ENCODE assay signal across 8 mouse cellular contexts in the genomic region with DNA sequence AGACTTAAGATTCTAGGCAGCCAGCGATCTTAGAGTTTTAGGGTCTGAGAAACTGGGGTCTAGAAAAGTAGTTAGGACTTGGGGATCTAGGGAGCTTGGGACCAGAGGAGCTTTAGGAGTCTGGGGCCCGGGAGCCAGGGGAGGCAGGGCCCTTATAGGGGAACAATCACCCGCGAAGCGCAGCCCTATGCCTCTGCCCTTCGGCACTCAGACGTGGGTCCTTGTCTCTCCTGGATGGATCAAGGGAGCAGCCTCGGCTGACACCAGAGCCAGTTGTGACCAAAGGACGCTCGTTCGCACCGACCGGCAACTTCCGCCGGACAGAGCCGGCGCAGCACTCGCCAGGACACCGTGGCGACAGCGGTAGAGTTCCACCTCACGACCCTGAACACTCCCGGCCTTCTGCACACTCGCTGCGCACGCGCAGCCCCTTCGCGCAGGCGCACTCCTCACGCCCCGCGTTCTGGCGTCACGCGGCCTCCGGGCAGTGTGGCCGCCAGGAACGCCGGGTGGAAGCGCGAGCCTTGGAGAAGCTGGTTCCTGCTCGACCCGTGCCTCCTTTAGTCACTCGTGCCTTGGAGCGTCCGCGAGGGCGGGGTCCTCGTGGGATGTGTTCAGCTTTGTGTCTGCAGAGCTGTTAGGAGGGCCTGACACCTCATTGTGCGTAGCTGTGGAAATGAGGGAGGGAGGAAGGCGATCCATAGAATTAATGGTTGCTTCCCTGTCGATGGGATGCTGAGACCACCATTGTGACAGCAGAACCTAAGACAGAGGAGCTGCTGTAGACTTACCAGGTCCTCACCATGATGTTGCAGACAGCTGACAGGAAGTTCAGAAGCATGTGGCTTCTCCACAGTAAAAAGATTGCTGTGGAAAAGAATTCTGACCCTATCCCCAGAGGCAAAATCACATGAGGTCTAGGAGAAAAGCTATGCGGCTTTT. TPM values are rescaled to one million over a fixed set of nuclear protein-coding genes. Genes with fewer than 3 reads are reported as not detected.
A peak's percentile ranks its signal among the peaks of the same experiment; 100 is the strongest.
DNase-seq lines count a peak whose midpoint lies in the region; ATAC-seq and TF ChIP-seq lines count a peak whose summit lies in the region.

No protein-coding gene starts in this region.

- peak; percentile 95 for DNase-seq in A20 (ENCODE audit: low read depth, low spot score)
- peak; percentile 94 for DNase-seq in embryonic facial prominence, embryonic 14.5 days (ENCODE audit: low spot score)
- peak; percentile 93 for DNase-seq in heart, adult 8-10 months (ENCODE audit: low spot score)
- DNase-seq in kidney, adult 8-10 months: peak; percentile 92
- peak; percentile 88 to 93 for DNase-seq in spleen, adult 18-20 months

- peak; percentile 97 for ATAC-seq in embryonic facial prominence, embryonic 14.5 days (ENCODE audit: low read depth)
- peak; percentile 96 for ATAC-seq in limb, embryonic 13.5 days (ENCODE audit: low FRiP score, low read depth)
- peak; percentile 95 for ATAC-seq in midbrain, embryonic 15.5 days (replicated peaks)

- no peak for TF ChIP-seq CTCF in bone marrow, adult 2 months (IDR thresholded peaks at IDR 0.05; ENCODE audit: control insufficient read depth, insufficient read depth, low read length)

- H3K27me3 ChIP-seq in embryonic facial prominence, embryonic 14.5 days (replicated peaks; ENCODE audit: control insufficient read depth, insufficient read depth, low read length): no peaks in the 10 kb centered on the region
- H3K27me3 ChIP-seq in limb, embryonic 13.5 days: peaks cover 6% of the 10 kb centered on the region; the same call in 1 of the 2 replicates
- no peaks in the 10 kb centered on the region; the same call in 1 of the 2 replicates for H3K27me3 ChIP-seq in midbrain, embryonic 15.5 days (replicated peaks)

- peaks cover 1% of the 10 kb centered on the region for H3K4me1 ChIP-seq in bone marrow, adult 2 months (ENCODE audit: control insufficient read depth, insufficient read depth, low read length)
- peaks cover 10% of the 10 kb centered on the region for H3K4me1 ChIP-seq in embryonic facial prominence, embryonic 14.5 days (ENCODE audit: control insufficient read depth, insufficient read depth, low read length)
- peaks cover 14% of the 10 kb centered on the region for H3K4me1 ChIP-seq in limb, embryonic 13.5 days
- peaks cover 19% of the 10 kb centered on the region for H3K4me1 ChIP-seq in midbrain, embryonic 15.5 days

- peak overlapping the region; percentile 51 for H3K27ac ChIP-seq in bone marrow, adult 2 months (ENCODE audit: control insufficient read depth, insufficient read depth, low read depth, low read length, poor library complexity)
- peak overlapping the region; percentile 83 for H3K27ac ChIP-seq in embryonic facial prominence, embryonic 14.5 days (replicated peaks; ENCODE audit: low read depth, low read length)
- H3K27ac ChIP-seq in limb, embryonic 13.5 days: peak overlapping the region; percentile 77
- H3K27ac ChIP-seq in midbrain, embryonic 15.5 days: peak overlapping the region; percentile 97

- peak overlapping the region; percentile 82 for H3K4me2 ChIP-seq in embryonic facial prominence, embryonic 14.5 days (ENCODE audit: low read depth, low read length)
- H3K4me2 ChIP-seq in limb, embryonic 13.5 days (replicated peaks): peak overlapping the region; percentile 98
- H3K4me2 ChIP-seq in midbrain, embryonic 15.5 days: peak overlapping the region; percentile 88

- H3K4me3 ChIP-seq in bone marrow, adult 2 months (replicated peaks; ENCODE audit: control insufficient read depth, low read depth, low read length): peak overlapping the region; percentile 76
- peak overlapping the region; percentile 84 for H3K4me3 ChIP-seq in embryonic facial prominence, embryonic 14.5 days (ENCODE audit: low read depth, low read length)
- peak overlapping the region; percentile 74 for H3K4me3 ChIP-seq in limb, embryonic 13.5 days
- H3K4me3 ChIP-seq in midbrain, embryonic 15.5 days: peak overlapping the region; percentile 84

- TF ChIP-seq POLR2A in bone marrow, adult 2 months (IDR thresholded peaks at IDR 0.05; ENCODE audit: borderline replicate concordance, control insufficient read depth, low read depth, low read length): peak; percentile 94

- WGBS in bone marrow, adult 2 months: 2% methylated on average over 54 of the region's 54 CpGs
- 3% methylated on average over 46 of the region's 54 CpGs for WGBS in embryonic facial prominence, embryonic 14.5 days
- WGBS in limb, embryonic 13.5 days: 3% methylated on average over 54 of the region's 54 CpGs
- whole genome bisulfite sequencing in midbrain, embryonic 15.5 days: 2% methylated on average over 54 of the region's 54 CpGs

- no peaks in the 10 kb centered on the region for H3K9me3 ChIP-seq in embryonic facial prominence, embryonic 14.5 days (ENCODE audit: control insufficient read depth, low read length)
- no peaks in the 10 kb centered on the region for H3K9me3 ChIP-seq in limb, embryonic 13.5 days
- H3K9me3 ChIP-seq in midbrain, embryonic 15.5 days: no peaks in the 10 kb centered on the region

- no peaks in the 10 kb centered on the region for H3K36me3 ChIP-seq in embryonic facial prominence, embryonic 14.5 days (ENCODE audit: control insufficient read depth, insufficient read depth, low read length)
- peaks cover 2% of the 10 kb centered on the region; the same call in 1 of the 2 replicates for H3K36me3 ChIP-seq in limb, embryonic 13.5 days
- no peaks in the 10 kb centered on the region for H3K36me3 ChIP-seq in midbrain, embryonic 15.5 days (replicated peaks)

- peak overlapping the region; percentile 96 for H3K9ac ChIP-seq in embryonic facial prominence, embryonic 14.5 days (ENCODE audit: low read depth, low read length)
- H3K9ac ChIP-seq in limb, embryonic 13.5 days: peak overlapping the region; percentile 92
- H3K9ac ChIP-seq in midbrain, embryonic 15.5 days: peak overlapping the region; percentile 92

RNA-seq across cellular contexts. Expression of a gene that starts 14.8 kb away (rescaled TPM):
- 2.6 and 5.1 TPM in 2 replicates for polyA plus RNA-seq in bone marrow, adult 2 months (2011; ENCODE audit: insufficient read depth, insufficient read length, low replicate concordance, missing spikeins)
- 3.7 and 3.8 TPM in 2 replicates for polyA plus RNA-seq in embryonic facial prominence, embryonic 14.5 days (2014; fragmentation: Nextera tagmentation; extraction: Ambion mirVana)
- 1 to 10 TPM; 4.0 to 5.5 (median 4.9) TPM for total RNA-seq in heart, adult 8-10 months (2022)
- polyA plus RNA-seq in limb, embryonic 13.5 days (2015; fragmentation: Nextera tagmentation; extraction: Ambion mirVana): 2.2 and 2.4 TPM in 2 replicates
- polyA plus RNA-seq in midbrain, embryonic 15.5 days (2015; fragmentation: Nextera tagmentation; extraction: Ambion mirVana): 1.9 and 2.5 TPM in 2 replicates

RNA-seq across cellular contexts. Expression of a gene that starts 18.8 kb away (rescaled TPM):
- polyA plus RNA-seq in bone marrow, adult 2 months (2011; ENCODE audit: insufficient read depth, insufficient read length, low replicate concordance, missing spikeins): 39.8 and 56.1 TPM in 2 replicates
- polyA plus RNA-seq in embryonic facial prominence, embryonic 14.5 days (2014; fragmentation: Nextera tagmentation; extraction: Ambion mirVana): 76.4 and 84.0 TPM in 2 replicates
- 100 to 1,000 TPM; 161 to 195 (median 179) TPM for total RNA-seq in heart, adult 8-10 months (2022)
- 62.5 and 71.0 TPM in 2 replicates for polyA plus RNA-seq in limb, embryonic 13.5 days (2015; fragmentation: Nextera tagmentation; extraction: Ambion mirVana)
- polyA plus RNA-seq in midbrain, embryonic 15.5 days (2015; fragmentation: Nextera tagmentation; extraction: Ambion mirVana): 139 and 162 TPM in 2 replicates

RNA-seq across cellular contexts. Expression of a gene that starts 26.8 kb away (rescaled TPM):
- 0.29 and 5.8 TPM in 2 replicates for polyA plus RNA-seq in bone marrow, adult 2 months (2011; ENCODE audit: insufficient read depth, insufficient read length, low replicate concordance, missing spikeins)
- 13.3 and 14.4 TPM in 2 replicates for polyA plus RNA-seq in embryonic facial prominence, embryonic 14.5 days (2014; fragmentation: Nextera tagmentation; extraction: Ambion mirVana)
- total RNA-seq in heart, adult 8-10 months (2022): 10 to 100 TPM; 12.3 to 14.7 (median 13.4) TPM
- polyA plus RNA-seq in limb, embryonic 13.5 days (2015; fragmentation: Nextera tagmentation; extraction: Ambion mirVana): 14.7 and 16.6 TPM in 2 replicates
- polyA plus RNA-seq in midbrain, embryonic 15.5 days (2015; fragmentation: Nextera tagmentation; extraction: Ambion mirVana): 51.0 and 53.7 TPM in 2 replicates

RNA-seq across cellular contexts. Expression of a gene that starts 49.0 kb away (rescaled TPM):
- 47.7 and 81.1 TPM in 2 replicates for polyA plus RNA-seq in bone marrow, adult 2 months (2011; ENCODE audit: insufficient read depth, insufficient read length, low replicate concordance, missing spikeins)
- polyA plus RNA-seq in embryonic facial prominence, embryonic 14.5 days (2014; fragmentation: Nextera tagmentation; extraction: Ambion mirVana): 211 and 239 TPM in 2 replicates
- 10 to 100 TPM; 28.3 to 35.2 (median 30.0) TPM for total RNA-seq in heart, adult 8-10 months (2022)
- 246 and 251 TPM in 2 replicates for polyA plus RNA-seq in limb, embryonic 13.5 days (2015; fragmentation: Nextera tagmentation; extraction: Ambion mirVana)
- 51.2 and 59.2 TPM in 2 replicates for polyA plus RNA-seq in midbrain, embryonic 15.5 days (2015; fragmentation: Nextera tagmentation; extraction: Ambion mirVana)

Comparison
In these comparisons a context has a peak if more than half of its experiments do, and no peak if none do; other contexts are left out.
1. Peak in every context shown above with its lines: DNase-seq, ATAC-seq, H3K4me3 ChIP-seq and H3K27ac ChIP-seq.